Mouse (Mus musculus) hindbrain, embryonic 11.5 days (tissue): ENCODE results near the gene Cort. TPM values are rescaled to one million over a fixed set of nuclear protein-coding genes. Genes with fewer than 3 reads are reported as not detected.

Experiments
- polyA plus RNA-seq: library from polyadenylated mRNA; unstranded; fragments of >200 nt; fragmentation: Nextera tagmentation; extraction: Ambion mirVana; gene quantifications from 2 replicates; pipeline ENCODE4 v1.2.1, GENCODE M21; 2014

The Cort gene
- polyA plus RNA-seq, 1 experiment from 2014 or later = 0.36 TPM

Other genes starting within 250 kb of the Cort start
- 29.9 and 33.5 TPM in 2 replicates for gene Pex14, start 26.9 kb downstream of the Cort start, polyA plus RNA-seq
- 29.0 and 30.9 TPM in 2 replicates for gene Dffa, start 22.6 kb downstream of the Cort start, polyA plus RNA-seq
- gene Cenps, start 10.9 kb upstream of the Cort start, polyA plus RNA-seq = 44.7 and 49.1 TPM in 2 replicates
- 45.5 and 49.4 TPM in 2 replicates for gene Pgd, start 40.0 kb upstream of the Cort start, polyA plus RNA-seq
- 113 and 173 TPM in 2 replicates for gene Kif1b, start 180.9 kb upstream of the Cort start, polyA plus RNA-seq